Mouse (Mus musculus) midbrain, embryonic 16.5 days (tissue): ENCODE results near the gene Slc22a19. TPM values are rescaled to one million over a fixed set of nuclear protein-coding genes. Genes with fewer than 3 reads are reported as not detected.

ENCODE experiments used
- ATAC-seq: fragments of 200-750 bp; cut with Nextera tagmentation; 2 replicates; pipeline ENCODE4 v1.8.0; 2017; ENCODE audit warnings: moderate TSS enrichment
- H3K27ac ChIP-seq: fragments of 300-500 bp; sonication (generic); 2 replicates; pipeline ENCODE4 v1.5.1; 2014; ENCODE audit warnings: mild to moderate bottlenecking, low read length, mixed read lengths
- H3K27me3 ChIP-seq: fragments of 300-500 bp; sonication (generic); 2 replicates; pipeline ENCODE4 v1.6.1; 2014; ENCODE audit warnings: low read depth, low read length, mixed read lengths; ENCODE audit not compliant: control insufficient read depth, insufficient read depth
- H3K36me3 ChIP-seq: fragments of 300-500 bp; sonication (generic); 2 replicates; pipeline ENCODE4 v1.6.1; 2014; ENCODE audit warnings: mild to moderate bottlenecking, low read length, moderate library complexity, mixed read lengths; ENCODE audit not compliant: control insufficient read depth, insufficient read depth
- H3K4me1 ChIP-seq: fragments of 300-500 bp; sonication (generic); 2 replicates; pipeline ENCODE4 v1.6.1; 2014; ENCODE audit warnings: mild to moderate bottlenecking, low read length, mixed read lengths; ENCODE audit not compliant: control insufficient read depth, insufficient read depth
- H3K4me2 ChIP-seq: fragments of 300-500 bp; sonication (generic); 2 replicates; pipeline ENCODE4 v1.6.1; 2014; ENCODE audit warnings: mild to moderate bottlenecking, low read length, mixed read lengths
- H3K4me3 ChIP-seq: fragments of 300-500 bp; sonication (generic); 2 replicates; pipeline ENCODE4 v1.5.1; 2014; ENCODE audit warnings: low read depth, mild to moderate bottlenecking, low read length, moderate library complexity, mixed read lengths
- H3K9ac ChIP-seq: fragments of 300-500 bp; sonication (generic); 2 replicates; pipeline ENCODE4 v1.6.1; 2014; ENCODE audit warnings: low read depth, low read length, mixed read lengths
- H3K9me3 ChIP-seq: fragments of 300-500 bp; sonication (generic); replicated peaks from 2 replicates; pipeline ENCODE4 v1.6.1; 2014; ENCODE audit warnings: mild to moderate bottlenecking, low read length, mixed read lengths; ENCODE audit not compliant: control insufficient read depth, poor library complexity, severe bottlenecking
- polyA plus RNA-seq: library from polyadenylated mRNA; unstranded; fragments of >200 nt; fragmentation: Nextera tagmentation; extraction: Ambion mirVana; gene quantifications from 2 replicates; pipeline ENCODE4 v1.2.1, GENCODE M21; 2015

Gene Slc22a19
- polyA plus RNA-seq, 1 experiment from 2014 or later: not detected

- H3K4me1 ChIP-seq: no peaks in the 10 kb centered on the region
- no peak for ATAC-seq
- H3K9ac ChIP-seq: no peak overlapping the region
- H3K9me3 ChIP-seq: no peaks in the 10 kb centered on the region
- no peaks in the 10 kb centered on the region for H3K27me3 ChIP-seq
- no peak overlapping the region for H3K27ac ChIP-seq
- no peak overlapping the region for H3K4me3 ChIP-seq
- no peaks in the 10 kb centered on the region for H3K36me3 ChIP-seq
- H3K4me2 ChIP-seq: no peak overlapping the region
Measured at GRCm38 (mm10) chr19:7633021-7633420, 78.1 kb downstream of the Slc22a19 start.

Other genes starting within 250 kb of the Slc22a19 start
- 654 and 682 TPM in 2 replicates for gene Rtn3, start 228.0 kb downstream of the Slc22a19 start, polyA plus RNA-seq
- 6.7 and 6.8 TPM in 2 replicates for gene Atl3, start 217.3 kb downstream of the Slc22a19 start, polyA plus RNA-seq
- 2.2 and 3.1 TPM in 2 replicates for gene Pla2g16, start 153.9 kb downstream of the Slc22a19 start, polyA plus RNA-seq
- 0.17 and 0.26 TPM in 2 replicates for gene Lgals12, start 104.1 kb downstream of the Slc22a19 start, polyA plus RNA-seq
- not detected in 2 replicates for gene Hrasls5, start 98.8 kb downstream of the Slc22a19 start, polyA plus RNA-seq
- not detected in 2 replicates for gene Slc22a26, start 91.4 kb upstream of the Slc22a19 start, polyA plus RNA-seq